Mouse (Mus musculus) layer of hippocampus, postnatal 25 days (tissue): ENCODE results near the gene Hcrtr2. TPM values are rescaled to one million over a fixed set of nuclear protein-coding genes. Genes with fewer than 3 reads are reported as not detected.

Experiments
- DNase-seq, 2 experiments: peaks; one replicate each; pipeline ENCODE4 v3.0.0; 2022; ENCODE audit warnings: mixed read lengths in 2 of 2, low spot score in 1 of 2; ENCODE audit errors: extremely low spot score in 1 of 2
- total RNA-seq, 2 experiments: library from RNA; stranded (reverse); gene quantifications; 2 replicates each; pipeline ENCODE4 v1.2.3; 2021

Gene Hcrtr2
- 1 to 10 TPM; 2.9 to 4.2 TPM for total RNA-seq

GRCm38 (mm10) chr9:76323756-76324155 lies at the start of gene Hcrtr2:
Gene Hcrtr2 (minus strand): TSS chr9:76323856.
- no peak for DNase-seq

GRCm38 (mm10) chr9:76364874-76365273 lies 41.2 kb upstream of the Hcrtr2 start:
- no peak for DNase-seq

GRCm38 (mm10) chr9:76360374-76360773 lies 36.7 kb upstream of the Hcrtr2 start:
- no peak for DNase-seq

GRCm38 (mm10) chr9:76352346-76352745 lies 28.7 kb upstream of the Hcrtr2 start:
- DNase-seq = no peak

- no peak for DNase-seq
Measured at GRCm38 (mm10) chr9:76347298-76347697, 23.6 kb upstream of the Hcrtr2 start.

GRCm38 (mm10) chr9:76331081-76331480 lies 7.4 kb upstream of the Hcrtr2 start:
- no peak for DNase-seq

- DNase-seq = peak; percentile 15 to 28
Measured at GRCm38 (mm10) chr9:76323186-76323701, 412 bp downstream of the Hcrtr2 start.

- peak; percentile 4 to 9 for DNase-seq
Measured at GRCm38 (mm10) chr9:76322122-76323052, 1.3 kb downstream of the Hcrtr2 start.

- no peak for DNase-seq
Measured at GRCm38 (mm10) chr9:76321589-76321988, 2.1 kb downstream of the Hcrtr2 start.

GRCm38 (mm10) chr9:76320755-76321154 lies 2.9 kb downstream of the Hcrtr2 start:
- no peak for DNase-seq

- no peak for DNase-seq
Measured at GRCm38 (mm10) chr9:76318302-76318701, 5.4 kb downstream of the Hcrtr2 start.

- DNase-seq = no peak
Measured at GRCm38 (mm10) chr9:76315096-76315495, 8.6 kb downstream of the Hcrtr2 start.

GRCm38 (mm10) chr9:76313921-76314320 lies 9.7 kb downstream of the Hcrtr2 start:
- DNase-seq = no peak

- no peak for DNase-seq
Measured at GRCm38 (mm10) chr9:76312221-76312620, 11.4 kb downstream of the Hcrtr2 start.

- DNase-seq = no peak
Measured at GRCm38 (mm10) chr9:76291384-76291783, 32.3 kb downstream of the Hcrtr2 start.

- DNase-seq = no peak
Measured at GRCm38 (mm10) chr9:76270886-76271285, 52.8 kb downstream of the Hcrtr2 start.

GRCm38 (mm10) chr9:76257731-76258130 lies 65.9 kb downstream of the Hcrtr2 start:
- DNase-seq = no peak

GRCm38 (mm10) chr9:76252544-76252943 lies 71.1 kb downstream of the Hcrtr2 start:
- no peak for DNase-seq

- no peak for DNase-seq
Measured at GRCm38 (mm10) chr9:76252109-76252508, 71.5 kb downstream of the Hcrtr2 start.

GRCm38 (mm10) chr9:76242322-76242721 lies 81.3 kb downstream of the Hcrtr2 start:
- no peak for DNase-seq

GRCm38 (mm10) chr9:76237946-76238345 lies 85.7 kb downstream of the Hcrtr2 start:
- DNase-seq = no peak

GRCm38 (mm10) chr9:76237243-76237642 lies 86.4 kb downstream of the Hcrtr2 start:
- no peak for DNase-seq
